Mouse (Mus musculus) WW6 (cell line): ENCODE measurements around the gene Srsf3.
"Not testable (repeated sequence)": the region's sequence is repeated elsewhere in the genome, so short reads cannot be mapped to it uniquely, and the experiment has no call there.

Experiments used
- DNase-seq: peaks from one replicate; pipeline ENCODE4 v3.0.0-alpha.2; 2013; ENCODE audit warnings: low read depth, low spot score

Srsf3 gene

GRCm38 (mm10) chr17:29063121-29063987 is 30.9 kb downstream of the Srsf3 start:
- no peak for DNase-seq

- no peak for DNase-seq
These were observed 31.5 kb downstream of the Srsf3 start for GRCm38 (mm10) chr17:29063988-29064285.

GRCm38 (mm10) chr17:29065245-29065940 is 33.0 kb downstream of the Srsf3 start:
- DNase-seq: no peak

GRCm38 (mm10) chr17:29065971-29066370 is 33.5 kb downstream of the Srsf3 start:
- DNase-seq: no peak

- not testable (repeated sequence) for DNase-seq
These were observed 35.0 kb downstream of the Srsf3 start for GRCm38 (mm10) chr17:29067416-29067815.

- no peak for DNase-seq
These were observed 35.4 kb downstream of the Srsf3 start for GRCm38 (mm10) chr17:29067847-29068246.

- no peak for DNase-seq
These were observed 36.6 kb downstream of the Srsf3 start for GRCm38 (mm10) chr17:29069063-29069462.

- no peak for DNase-seq
These were observed 39.4 kb downstream of the Srsf3 start for GRCm38 (mm10) chr17:29071820-29072219.

- no peak for DNase-seq
These were observed 40.4 kb downstream of the Srsf3 start for GRCm38 (mm10) chr17:29072701-29073307.

- no peak for DNase-seq
These were observed 40.9 kb downstream of the Srsf3 start for GRCm38 (mm10) chr17:29073313-29073712.

GRCm38 (mm10) chr17:29074085-29074484 is 41.7 kb downstream of the Srsf3 start:
- no peak for DNase-seq

GRCm38 (mm10) chr17:29076235-29076634 is 43.8 kb downstream of the Srsf3 start:
- no peak for DNase-seq

GRCm38 (mm10) chr17:29077786-29078509 is 45.5 kb downstream of the Srsf3 start:
- DNase-seq: no peak

- no peak for DNase-seq
These were observed 46.3 kb downstream of the Srsf3 start for GRCm38 (mm10) chr17:29078519-29079383.

- DNase-seq: peak; percentile 91
These were observed 48.6 kb downstream of the Srsf3 start for GRCm38 (mm10) chr17:29080758-29081617.

GRCm38 (mm10) chr17:29081618-29082381 is 49.4 kb downstream of the Srsf3 start:
- no peak for DNase-seq

GRCm38 (mm10) chr17:29083586-29083985 is 51.2 kb downstream of the Srsf3 start:
- DNase-seq: no peak

- DNase-seq: no peak
These were observed 52.2 kb downstream of the Srsf3 start for GRCm38 (mm10) chr17:29084656-29085055.

- DNase-seq: no peak
These were observed 52.8 kb downstream of the Srsf3 start for GRCm38 (mm10) chr17:29085266-29085665.
